Mouse (Mus musculus) small intestine, adult 2 months (tissue): ENCODE results near the gene Mgarp.

ENCODE experiments used
- CTCF ChIP-seq: fragments of 200-500 bp; IDR thresholded peaks from 2 replicates; pipeline ENCODE4 v1.5.1; 2012; ENCODE audit warnings: low read depth, mild to moderate bottlenecking, control low read depth, inconsistent platforms, low read length, moderate library complexity, mixed read lengths; ENCODE audit not compliant: insufficient replicate concordance, insufficient read length; ENCODE audit errors: extremely low read depth
- POLR2A ChIP-seq: fragments of 200-500 bp; IDR thresholded peaks from 2 replicates; pipeline ENCODE4 v1.6.1; 2012; ENCODE audit warnings: low read depth, mild to moderate bottlenecking, control low read depth, inconsistent platforms, low read length, moderate library complexity

- TF ChIP-seq CTCF (no peak), POLR2A (no peak)
Measured at GRCm38 (mm10) chr3:51393651-51394050, 2.9 kb downstream of the Mgarp start.
